Mouse (Mus musculus): ENCODE results near the gene Gm20388.

The Gm20388 gene

GRCm38 (mm10) chr8:124052110-124052509, 4141.5 kb downstream of the Gm20388 start:
- DNase-seq, result peak; percentile 76

- no peak for DNase-seq
Measured at GRCm38 (mm10) chr8:124052568-124052967, 4141.9 kb downstream of the Gm20388 start.

- no peak for DNase-seq
Measured at GRCm38 (mm10) chr8:124056832-124057655, 4146.4 kb downstream of the Gm20388 start.

- no peak for DNase-seq
Measured at GRCm38 (mm10) chr8:124066325-124067058, 4155.9 kb downstream of the Gm20388 start.

GRCm38 (mm10) chr8:124067059-124067750, 4156.6 kb downstream of the Gm20388 start:
- no peak for DNase-seq

- DNase-seq, result peak; percentile 6
Measured at GRCm38 (mm10) chr8:124070363-124071324, 4160.0 kb downstream of the Gm20388 start.

- DNase-seq, result no peak
Measured at GRCm38 (mm10) chr8:124075977-124076376, 4165.3 kb downstream of the Gm20388 start.

GRCm38 (mm10) chr8:124076416-124076815, 4165.8 kb downstream of the Gm20388 start:
- no peak for DNase-seq

GRCm38 (mm10) chr8:124077377-124077776, 4166.7 kb downstream of the Gm20388 start:
- DNase-seq, result no peak

GRCm38 (mm10) chr8:124077998-124078397, 4167.4 kb downstream of the Gm20388 start:
- no peak for DNase-seq

GRCm38 (mm10) chr8:124078969-124079368, 4168.3 kb downstream of the Gm20388 start:
- DNase-seq, result no peak

- no peak for DNase-seq
Measured at GRCm38 (mm10) chr8:124080467-124081326, 4170.1 kb downstream of the Gm20388 start.

- no peak for DNase-seq
Measured at GRCm38 (mm10) chr8:124082616-124083015, 4172.0 kb downstream of the Gm20388 start.

- no peak for DNase-seq
Measured at GRCm38 (mm10) chr8:124083611-124084010, 4173.0 kb downstream of the Gm20388 start.

- DNase-seq, result no peak
Measured at GRCm38 (mm10) chr8:124085668-124086067, 4175.0 kb downstream of the Gm20388 start.

- no peak for DNase-seq
Measured at GRCm38 (mm10) chr8:124088092-124088613, 4177.5 kb downstream of the Gm20388 start.

GRCm38 (mm10) chr8:124089016-124089415, 4178.4 kb downstream of the Gm20388 start:
- no peak for DNase-seq

GRCm38 (mm10) chr8:124090473-124090872, 4179.8 kb downstream of the Gm20388 start:
- no peak for DNase-seq

- DNase-seq, result no peak
Measured at GRCm38 (mm10) chr8:124098953-124099622, 4188.4 kb downstream of the Gm20388 start.

- no peak for DNase-seq
Measured at GRCm38 (mm10) chr8:124099623-124099965, 4189.0 kb downstream of the Gm20388 start.
